Comparison of ENCODE assay signal across 16 mouse cellular contexts in genomic region chr1:178861392-178861762, GRCm38 (mm10).
DNase-seq lines count a peak whose midpoint lies in the region; ATAC-seq and TF ChIP-seq lines count a peak whose summit lies in the region.
"Had no signal": no experiment of that assay in that cellular context is flagged by ENCODE, and none has a peak within 500 bp of the region (broad histone marks: within the 10 kb centered on the region; RNA-seq: fewer than 3 reads in every experiment).

No protein-coding gene starts in this region.

- no peaks in the 10 kb centered on the region; the same call in 1 of the 2 replicates for H3K9me3 ChIP-seq in forebrain, embryonic 10.5 days
- no peaks in the 10 kb centered on the region for H3K9me3 ChIP-seq in forebrain, embryonic 11.5 days (ENCODE audit: control insufficient read depth, low read length)
- no peaks in the 10 kb centered on the region for H3K9me3 ChIP-seq in midbrain, embryonic 14.5 days (ENCODE audit: control insufficient read depth, low read length)
- H3K9me3 ChIP-seq in midbrain, postnatal 0 days (ENCODE audit: low read length), result no peaks in the 10 kb centered on the region
- no peaks in the 10 kb centered on the region for H3K9me3 ChIP-seq in forebrain, embryonic 15.5 days
- H3K9me3 ChIP-seq in midbrain, embryonic 16.5 days (replicated peaks; ENCODE audit: control insufficient read depth, low read length, poor library complexity, severe bottlenecking), result no peaks in the 10 kb centered on the region

- no peak for DNase-seq in forebrain, embryonic 10.5 days (ENCODE audit: extremely low spot score, low spot score)
- no peak for DNase-seq in forebrain, embryonic 11.5 days (ENCODE audit: low spot score)
- no peak for DNase-seq in midbrain, embryonic 14.5 days
- no peak for DNase-seq in midbrain, postnatal 0 days (ENCODE audit: low spot score)
- DNase-seq: adrenal gland, postnatal 14 days; cerebellum, adult 9-10 months; kidney, adult 9 months; liver, postnatal 0 days; spleen, adult 18-20 months; thymus, postnatal 14 days had no signal

- no peak overlapping the region for H3K4me2 ChIP-seq in forebrain, embryonic 11.5 days (ENCODE audit: low read depth, low read length, severe bottlenecking)
- no peak overlapping the region for H3K4me2 ChIP-seq in midbrain, embryonic 14.5 days (ENCODE audit: low read length)
- no peak overlapping the region for H3K4me2 ChIP-seq in midbrain, postnatal 0 days (ENCODE audit: low read depth, low read length, poor library complexity, severe bottlenecking)
- H3K4me2 ChIP-seq in forebrain, embryonic 15.5 days (replicated peaks), result no peak overlapping the region
- peak overlapping the region; percentile 1; the same call in 1 of the 2 replicates for H3K4me2 ChIP-seq in midbrain, embryonic 16.5 days (ENCODE audit: low read length)
- H3K4me2 ChIP-seq: heart, embryonic 11.5 days; liver, embryonic 11.5 days had no signal

- 0 out of 2 replicates have a peak, but pooled peaks cover 4% of the 10 kb centered on the region for H3K27me3 ChIP-seq in forebrain, embryonic 10.5 days (ENCODE audit: poor library complexity, severe bottlenecking)
- H3K27me3 ChIP-seq in forebrain, embryonic 11.5 days (ENCODE audit: control insufficient read depth, insufficient read depth, low read length), result no peaks in the 10 kb centered on the region
- H3K27me3 ChIP-seq in midbrain, embryonic 14.5 days (ENCODE audit: control insufficient read depth, insufficient read depth, low read length), result no peaks in the 10 kb centered on the region
- no peaks in the 10 kb centered on the region for H3K27me3 ChIP-seq in midbrain, postnatal 0 days (ENCODE audit: insufficient read depth, low read length)
- H3K27me3 ChIP-seq in forebrain, embryonic 15.5 days, result no peaks in the 10 kb centered on the region
- H3K27me3 ChIP-seq in midbrain, embryonic 16.5 days (ENCODE audit: control insufficient read depth, insufficient read depth, low read depth, low read length), result no peaks in the 10 kb centered on the region

- H3K4me1 ChIP-seq in forebrain, embryonic 10.5 days, result peaks cover 20% of the 10 kb centered on the region
- peaks cover 7% of the 10 kb centered on the region; the same call in 1 of the 2 replicates for H3K4me1 ChIP-seq in forebrain, embryonic 11.5 days (replicated peaks; ENCODE audit: control insufficient read depth, insufficient read depth, low read length)
- H3K4me1 ChIP-seq in midbrain, embryonic 14.5 days (ENCODE audit: control insufficient read depth, insufficient read depth, low read length), result peaks cover 5% of the 10 kb centered on the region; the same call in 1 of the 2 replicates
- peaks cover 7% of the 10 kb centered on the region; the same call in 1 of the 2 replicates for H3K4me1 ChIP-seq in midbrain, postnatal 0 days (ENCODE audit: insufficient read depth, low read length)
- peaks cover 16% of the 10 kb centered on the region for H3K4me1 ChIP-seq in forebrain, embryonic 15.5 days
- peaks cover 15% of the 10 kb centered on the region for H3K4me1 ChIP-seq in midbrain, embryonic 16.5 days (ENCODE audit: control insufficient read depth, insufficient read depth, low read length)

- TF ChIP-seq CTCF in midbrain, postnatal 0 days (IDR thresholded peaks at IDR 0.05), result no peak

- H3K4me3 ChIP-seq in forebrain, embryonic 10.5 days, result no peak overlapping the region
- H3K4me3 ChIP-seq in forebrain, embryonic 11.5 days (ENCODE audit: low read depth, low read length), result no peak overlapping the region
- no peak overlapping the region for H3K4me3 ChIP-seq in midbrain, embryonic 14.5 days (replicated peaks; ENCODE audit: low read depth, low read length)
- H3K4me3 ChIP-seq in midbrain, postnatal 0 days (ENCODE audit: low read depth, low read length), result no peak overlapping the region
- H3K4me3 ChIP-seq in forebrain, embryonic 15.5 days, result no peak overlapping the region
- H3K4me3 ChIP-seq in midbrain, embryonic 16.5 days (ENCODE audit: low read depth, low read length), result no peak overlapping the region

- no peak overlapping the region for H3K9ac ChIP-seq in forebrain, embryonic 11.5 days (ENCODE audit: low read length)
- no peak overlapping the region for H3K9ac ChIP-seq in midbrain, embryonic 14.5 days (replicated peaks; ENCODE audit: low read length)
- H3K9ac ChIP-seq in midbrain, postnatal 0 days (replicated peaks; ENCODE audit: low read length, poor library complexity, severe bottlenecking), result no peak overlapping the region
- H3K9ac ChIP-seq in forebrain, embryonic 15.5 days (replicated peaks), result no peak overlapping the region
- peak overlapping the region; percentile 44; the same call in 1 of the 2 replicates for H3K9ac ChIP-seq in midbrain, embryonic 16.5 days (ENCODE audit: low read depth, low read length)
- H3K9ac ChIP-seq: liver, postnatal 0 days had no signal

- H3K36me3 ChIP-seq in forebrain, embryonic 10.5 days (replicated peaks), result no peaks in the 10 kb centered on the region
- H3K36me3 ChIP-seq in forebrain, embryonic 11.5 days (ENCODE audit: control insufficient read depth, insufficient read depth, low read length), result no peaks in the 10 kb centered on the region
- H3K36me3 ChIP-seq in midbrain, embryonic 14.5 days (ENCODE audit: control insufficient read depth, insufficient read depth, low read length), result no peaks in the 10 kb centered on the region
- H3K36me3 ChIP-seq in midbrain, postnatal 0 days (ENCODE audit: insufficient read depth, low read length), result no peaks in the 10 kb centered on the region
- no peaks in the 10 kb centered on the region for H3K36me3 ChIP-seq in forebrain, embryonic 15.5 days
- H3K36me3 ChIP-seq in midbrain, embryonic 16.5 days (ENCODE audit: control insufficient read depth, insufficient read depth, low read length), result no peaks in the 10 kb centered on the region

- peak overlapping the region; percentile 31; the same call in 1 of the 2 replicates for H3K27ac ChIP-seq in forebrain, embryonic 10.5 days
- H3K27ac ChIP-seq in forebrain, embryonic 11.5 days (ENCODE audit: low read depth, low read length), result no peak overlapping the region; the same call in 1 of the 2 replicates
- 0 out of 2 replicates have a peak overlapping the region, but pooled peaks have one; percentile 37 for H3K27ac ChIP-seq in midbrain, embryonic 14.5 days (replicated peaks; ENCODE audit: low read depth, low read length)
- H3K27ac ChIP-seq in midbrain, postnatal 0 days (ENCODE audit: low read depth, low read length), result no peak overlapping the region
- peak overlapping the region; percentile 22; the same call in 1 of the 2 replicates for H3K27ac ChIP-seq in forebrain, embryonic 15.5 days (replicated peaks)
- H3K27ac ChIP-seq in midbrain, embryonic 16.5 days (ENCODE audit: low read length), result peak overlapping the region; percentile 71

- WGBS in forebrain, embryonic 10.5 days, result 76% methylated on average over 8 of the region's 8 CpGs
- 63% methylated on average over 8 of the region's 8 CpGs for WGBS in forebrain, embryonic 11.5 days
- WGBS in midbrain, embryonic 14.5 days, result 59% methylated on average over 8 of the region's 8 CpGs
- 52% methylated on average over 8 of the region's 8 CpGs for WGBS in midbrain, postnatal 0 days
- 29% methylated on average over 8 of the region's 8 CpGs for whole genome bisulfite sequencing in forebrain, embryonic 15.5 days
- WGBS in midbrain, embryonic 16.5 days, result 53% methylated on average over 8 of the region's 8 CpGs

- ATAC-seq in forebrain, embryonic 11.5 days (replicated peaks; ENCODE audit: low FRiP score), result no peak
- ATAC-seq in midbrain, embryonic 14.5 days (ENCODE audit: low FRiP score, low TSS enrichment), result no peak
- no peak for ATAC-seq in midbrain, postnatal 0 days (ENCODE audit: low FRiP score)
- ATAC-seq in forebrain, embryonic 15.5 days (replicated peaks), result peak; percentile 47; the same call in 1 of the 2 replicates
- ATAC-seq in midbrain, embryonic 16.5 days, result no peak
- ATAC-seq in activated CD4-positive, CD25-positive, alpha-beta regulatory T cell, adult 4 months, result no peak
- ATAC-seq: intestine, embryonic 16.5 days; liver, postnatal 0 days had no signal

Comparison
In these comparisons a context has a peak if more than half of its experiments do, and no peak if none do; other contexts are left out.
1. H3K27ac ChIP-seq: peak in forebrain, embryonic 10.5 days (single experiment), midbrain, embryonic 14.5 days (single experiment), forebrain, embryonic 15.5 days (single experiment) and midbrain, embryonic 16.5 days (single experiment); none in forebrain, embryonic 11.5 days (single experiment) and midbrain, postnatal 0 days (single experiment).